Mouse (Mus musculus) ES-E14 (cell line): ENCODE results near the gene Tcte2. TPM values are rescaled to one million over a fixed set of nuclear protein-coding genes. Genes with fewer than 3 reads are reported as not detected.

ENCODE experiments used
- DNase-seq: peaks from one replicate; pipeline ENCODE4 v3.0.0-alpha.2; 2013; ENCODE audit warnings: low read depth, low spot score
- H3K27ac ChIP-seq: 2 replicates; pipeline ENCODE4 v1.5.1; 2012; ENCODE audit warnings: low read depth, mild to moderate bottlenecking, low read length, moderate library complexity, mixed read lengths; ENCODE audit not compliant: poor library complexity, insufficient read depth, severe bottlenecking
- H3K36me3 ChIP-seq: 2 replicates; pipeline ENCODE4 v1.6.1; 2012; ENCODE audit warnings: mild to moderate bottlenecking, low read length, moderate library complexity, mixed read lengths; ENCODE audit not compliant: control insufficient read depth, poor library complexity, insufficient read depth, severe bottlenecking
- H3K4me1 ChIP-seq, 2 experiments: fragments of 150-350 bp in 1 of 2; sonication (generic) in 1 of 2; 2 replicates each; pipeline ENCODE4 v1.6.1; 2012; ENCODE audit warnings: low read length in 2 of 2, mild to moderate bottlenecking in 1 of 2, mixed read lengths in 1 of 2; ENCODE audit not compliant: control insufficient read depth in 2 of 2, insufficient read depth in 2 of 2, poor library complexity in 1 of 2
- H3K4me3 ChIP-seq, 2 experiments: fragments of 150-350 bp in 1 of 2; sonication (generic) in 1 of 2; 2 replicates each; pipeline ENCODE4 v1.5.1; 2012; ENCODE audit warnings: low read length in 2 of 2, low read depth in 1 of 2, mild to moderate bottlenecking in 1 of 2, mixed read lengths in 1 of 2; ENCODE audit not compliant: insufficient read depth in 1 of 2, poor library complexity in 1 of 2, severe bottlenecking in 1 of 2
- H3K9ac ChIP-seq: 2 replicates; pipeline ENCODE4 v1.6.1; 2012; ENCODE audit warnings: low read depth, mild to moderate bottlenecking, low read length, mixed read lengths; ENCODE audit not compliant: poor library complexity, insufficient read depth, severe bottlenecking
- H3K9me3 ChIP-seq: fragments of 150-350 bp; sonication (generic); 2 replicates; pipeline ENCODE4 v1.6.1; 2012; ENCODE audit warnings: low read depth, mild to moderate bottlenecking, low read length; ENCODE audit not compliant: control insufficient read depth, insufficient read depth
- CHD2 ChIP-seq: IDR thresholded peaks from 2 replicates; pipeline ENCODE4 v1.6.1; 2014; ENCODE audit warnings: mild to moderate bottlenecking, low read depth, low read length, inconsistent platforms
- HCFC1 ChIP-seq: IDR thresholded peaks from 2 replicates; pipeline ENCODE4 v1.6.1; 2012; ENCODE audit warnings: low read length, inconsistent platforms, borderline replicate concordance; ENCODE audit not compliant: insufficient read depth
- MAFK ChIP-seq: IDR thresholded peaks from 2 replicates; pipeline ENCODE4 v1.6.1; 2014; ENCODE audit warnings: mild to moderate bottlenecking, low read depth, low read length, inconsistent platforms; ENCODE audit not compliant: insufficient read depth
- ZC3H11A ChIP-seq: IDR thresholded peaks from 2 replicates; pipeline ENCODE4 v1.6.1; 2012; ENCODE audit warnings: low read depth, mild to moderate bottlenecking, inconsistent platforms, low read length, borderline replicate concordance
- ZNF384 ChIP-seq: IDR thresholded peaks from 2 replicates; pipeline ENCODE4 v1.6.1; 2012; ENCODE audit warnings: low read depth, low read length, inconsistent platforms
- in situ Hi-C, 2 experiments: fragments of 600-800 bp; cut with MboI; formaldehyde crosslinking; loops; one replicate each; pipeline ENCODE4 v1.15.1; 2025; ENCODE audit warnings: low sequenced_read_pairs in 2 of 2, inconsistent platforms in 1 of 2; ENCODE audit not compliant: unreplicated experiment in 2 of 2
- total RNA-seq: library from RNA; depleted of rRNA; stranded (reverse); fragments of 300-350 nt; gene quantifications from 2 replicates; pipeline ENCODE4 v1.2.3, GENCODE M21; 2012

The Tcte2 gene
- total RNA-seq, 1 experiment = 3.3 TPM

GRCm38 (mm10) chr17:13730980-13731726 is 30.5 kb downstream of the Tcte2 start:
- Histone ChIP-seq H3K4me1 (peaks cover 5 to 12% of the 10 kb centered on the region in 2 experiments; a peak in 3 of 4 replicates), H3K36me3 (no peaks in the 10 kb centered on the region), H3K9me3 (no peaks in the 10 kb centered on the region), H3K9ac (no peak overlapping the region), H3K4me3 (no peak overlapping the region), H3K27ac (no peak overlapping the region)
- DNase-seq = no peak
- no peak for TF ChIP-seq HCFC1
- TF ChIP-seq ZC3H11A = no peak
- TF ChIP-seq ZNF384 = no peak
- TF ChIP-seq MAFK = no peak
- TF ChIP-seq CHD2 = no peak
- in situ Hi-C loops = no loop called here

GRCm38 (mm10) chr17:13726832-13727355 is 34.7 kb downstream of the Tcte2 start:
- in situ Hi-C loops = no loop called here
- TF ChIP-seq MAFK (no peak), ZNF384 (no peak), HCFC1 (no peak), ZC3H11A (no peak)
- DNase-seq = no peak
- no peaks in the 10 kb centered on the region for H3K9me3 ChIP-seq
- H3K36me3 ChIP-seq = no peaks in the 10 kb centered on the region
- H3K4me1 ChIP-seq = peaks cover 0 to 6% of the 10 kb centered on the region in 2 experiments; a peak in 2 of 4 replicates
- no peak overlapping the region for H3K27ac ChIP-seq
- H3K4me3 ChIP-seq = no peak overlapping the region
- no peak overlapping the region for H3K9ac ChIP-seq

DNA sequence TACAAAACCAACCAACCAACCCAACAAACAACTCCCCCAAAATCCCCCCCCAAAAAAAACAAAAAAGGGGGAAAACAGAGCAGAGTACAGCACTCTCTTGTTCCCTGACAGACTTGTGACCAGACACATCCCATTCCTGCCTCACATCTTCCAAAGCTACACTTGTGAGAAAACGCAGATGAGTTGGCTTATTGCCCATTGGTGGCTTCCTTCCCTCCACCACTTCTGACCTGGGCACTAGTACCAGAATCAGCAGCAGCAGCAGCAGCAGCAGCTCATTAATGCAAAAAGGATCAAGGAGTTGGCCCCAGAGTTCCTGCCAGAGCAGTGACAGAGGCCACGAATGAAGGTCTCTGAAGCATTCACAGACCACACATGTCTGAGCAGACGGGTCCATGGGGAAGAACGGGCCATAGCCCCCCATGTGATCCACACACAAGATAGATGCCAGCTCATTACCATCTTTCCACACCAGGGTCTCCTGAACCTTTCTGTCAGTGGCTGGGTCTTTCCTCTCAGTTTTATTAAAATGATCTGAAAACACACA is 36.5 kb downstream of the Tcte2 start:
- in situ Hi-C loops = no loop called here
- TF ChIP-seq HCFC1 = no peak
- no peak for TF ChIP-seq CHD2
- TF ChIP-seq ZC3H11A = no peak
- TF ChIP-seq MAFK = no peak
- no peak for TF ChIP-seq ZNF384
- no peak for DNase-seq
- Histone ChIP-seq H3K4me1 (no peaks in the 10 kb centered on the region), H3K9me3 (no peaks in the 10 kb centered on the region), H3K4me3 (no peak overlapping the region), H3K36me3 (no peaks in the 10 kb centered on the region), H3K27ac (no peak overlapping the region), H3K9ac (no peak overlapping the region)

DNA sequence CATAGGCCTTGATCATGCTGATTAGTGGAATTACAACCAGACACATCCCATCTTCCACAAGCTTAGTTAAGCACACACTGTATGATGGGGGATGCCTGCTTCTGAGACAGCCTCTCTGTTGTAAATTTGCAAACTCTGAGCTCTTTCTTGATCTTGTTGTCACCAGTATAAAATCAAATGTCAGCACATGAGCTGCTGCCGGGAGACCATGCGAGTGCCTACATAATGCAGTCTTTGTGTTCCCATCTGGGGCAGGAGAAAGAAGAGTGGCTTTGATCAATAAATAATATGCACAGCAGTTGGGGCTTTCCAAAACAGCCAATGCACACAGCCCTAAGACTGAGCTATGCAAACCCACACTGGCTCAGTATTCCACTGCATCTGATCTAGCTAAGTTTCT is 39.2 kb downstream of the Tcte2 start:
- no peaks in the 10 kb centered on the region for H3K4me1 ChIP-seq
- in situ Hi-C loops = no loop called here
- no peak overlapping the region for H3K27ac ChIP-seq
- no peak for DNase-seq
- H3K9me3 ChIP-seq = no peaks in the 10 kb centered on the region
- no peaks in the 10 kb centered on the region for H3K36me3 ChIP-seq
- TF ChIP-seq ZNF384 = no peak
- TF ChIP-seq CHD2 = no peak
- no peak for TF ChIP-seq MAFK
- no peak for TF ChIP-seq ZC3H11A
- TF ChIP-seq HCFC1 = no peak
- no peak overlapping the region for H3K4me3 ChIP-seq
- H3K9ac ChIP-seq = no peak overlapping the region

DNA sequence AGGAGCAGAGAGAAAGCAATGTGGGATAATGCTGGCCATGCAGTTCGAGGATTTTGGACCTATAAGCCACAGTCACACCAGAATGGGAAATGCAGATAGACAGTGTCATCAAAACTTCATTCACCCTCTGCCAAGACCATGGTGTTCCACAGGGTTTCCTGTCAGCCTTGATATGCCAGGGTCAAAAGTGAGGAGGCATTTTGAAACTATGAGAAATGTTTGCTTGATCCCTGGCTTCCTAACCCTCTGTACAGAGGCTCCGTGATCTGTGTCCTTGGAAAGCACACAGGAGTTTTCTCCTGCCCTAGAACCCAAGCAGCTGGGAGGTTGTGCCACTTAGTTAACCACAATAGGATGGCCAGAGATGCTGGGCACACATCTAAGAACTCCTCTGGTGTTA is 40.3 kb downstream of the Tcte2 start:
- TF ChIP-seq MAFK (no peak), HCFC1 (no peak), CHD2 (no peak), ZC3H11A (no peak), ZNF384 (no peak)
- no peak overlapping the region for H3K27ac ChIP-seq
- H3K4me3 ChIP-seq = no peak overlapping the region
- in situ Hi-C loops = no loop called here
- no peaks in the 10 kb centered on the region for H3K9me3 ChIP-seq
- no peak overlapping the region for H3K9ac ChIP-seq
- no peaks in the 10 kb centered on the region; the same call in 1 of the 2 replicates for H3K36me3 ChIP-seq
- DNase-seq = no peak
- H3K4me1 ChIP-seq = no peaks in the 10 kb centered on the region
